Mouse (Mus musculus) MEL (cell line): ENCODE results near the gene Rbpjl. TPM values are rescaled to one million over a fixed set of nuclear protein-coding genes. Genes with fewer than 3 reads are reported as not detected.

Experiments
- DNase-seq: peaks from one replicate; pipeline ENCODE4 v3.0.0; 2011; ENCODE audit warnings: low read depth, low spot score
- H3K27ac ChIP-seq: 2 replicates; pipeline ENCODE4 v1.5.1; 2012; ENCODE audit warnings: low read depth, mild to moderate bottlenecking, control low read depth, low read length, moderate library complexity; ENCODE audit not compliant: control insufficient read depth
- H3K27me3 ChIP-seq, 2 experiments: fragments of 150-350 bp in 1 of 2; sonication (generic) in 1 of 2; 2 replicates each; pipeline ENCODE4 v1.6.1; 2012; ENCODE audit warnings: low read length in 2 of 2, mild to moderate bottlenecking in 2 of 2, improper control_type of control experiment in 1 of 2, moderate library complexity in 1 of 2; ENCODE audit not compliant: insufficient read depth in 2 of 2, control insufficient read depth in 1 of 2
- H3K36me3 ChIP-seq, 2 experiments: 2 replicates each; pipeline ENCODE4 v1.6.1; 2012 to 2014; ENCODE audit warnings: low read length in 2 of 2, improper control_type of control experiment in 1 of 2, inconsistent platforms in 1 of 2, mild to moderate bottlenecking in 1 of 2; ENCODE audit not compliant: insufficient read depth in 2 of 2, control insufficient read depth in 1 of 2
- H3K4me1 ChIP-seq, 2 experiments: fragments of 150-350 bp in 1 of 2; sonication (generic) in 1 of 2; 2 replicates each; pipeline ENCODE4 v1.6.1; 2012; ENCODE audit warnings: low read length in 2 of 2, improper control_type of control experiment in 1 of 2, mild to moderate bottlenecking in 1 of 2; ENCODE audit not compliant: insufficient read depth in 2 of 2, control insufficient read depth in 1 of 2
- H3K4me3 ChIP-seq, 2 experiments: fragments of 150-350 bp in 1 of 2; sonication (generic) in 1 of 2; 2 replicates each; pipeline ENCODE4 v1.5.1; 2012; ENCODE audit warnings: low read depth in 2 of 2, low read length in 2 of 2, mild to moderate bottlenecking in 2 of 2, moderate library complexity in 2 of 2, control low read depth in 1 of 2, improper control_type of control experiment in 1 of 2; ENCODE audit not compliant: control insufficient read depth in 1 of 2, insufficient read depth in 1 of 2
- H3K79me2 ChIP-seq: 2 replicates; pipeline ENCODE4 v1.6.1; 2012; ENCODE audit warnings: mild to moderate bottlenecking, low read length, moderate library complexity; ENCODE audit not compliant: control insufficient read depth, poor library complexity, insufficient read depth
- H3K9ac ChIP-seq: 2 replicates; pipeline ENCODE4 v1.6.1; 2012; ENCODE audit warnings: low read depth, mild to moderate bottlenecking, control low read depth, low read length, moderate library complexity; ENCODE audit not compliant: control insufficient read depth, poor library complexity, severe bottlenecking
- H3K9me3 ChIP-seq: fragments of 150-350 bp; sonication (generic); replicated peaks from 2 replicates; pipeline ENCODE4 v1.6.1; 2012; ENCODE audit warnings: mild to moderate bottlenecking, low read length, improper control_type of control experiment, moderate library complexity; ENCODE audit not compliant: insufficient read depth
- BHLHE40 ChIP-seq: IDR thresholded peaks from 2 replicates; pipeline ENCODE4 v1.6.1; 2012; ENCODE audit warnings: low read depth, mild to moderate bottlenecking, inconsistent platforms, low read length, improper control_type of control experiment, borderline replicate concordance
- E2F4 ChIP-seq: IDR thresholded peaks from 2 replicates; pipeline ENCODE4 v1.6.1; 2011; ENCODE audit warnings: low read depth, low read length, improper control_type of control experiment, borderline replicate concordance
- EP300 ChIP-seq, 2 experiments: IDR thresholded peaks; 2 replicates each; pipeline ENCODE4 v1.6.1; 2011; ENCODE audit warnings: improper control_type of control experiment in 2 of 2, low read length in 2 of 2, low read depth in 1 of 2, mild to moderate bottlenecking in 1 of 2
- ETS1 ChIP-seq: IDR thresholded peaks from 2 replicates; pipeline ENCODE4 v1.6.1; 2012; ENCODE audit warnings: low read depth, mild to moderate bottlenecking, inconsistent platforms, low read length, improper control_type of control experiment, moderate library complexity
- GATA1 ChIP-seq: IDR thresholded peaks from 2 replicates; pipeline ENCODE4 v1.6.1; 2011; ENCODE audit warnings: low read depth, low read length, improper control_type of control experiment
- JUND ChIP-seq: IDR thresholded peaks from 2 replicates; pipeline ENCODE4 v1.6.1; 2011; ENCODE audit warnings: low read depth, mild to moderate bottlenecking, improper control_type of control experiment, low read length
- MAX ChIP-seq: IDR thresholded peaks from 2 replicates; pipeline ENCODE4 v1.6.1; 2011; ENCODE audit warnings: low read length, improper control_type of control experiment
- MAZ ChIP-seq: IDR thresholded peaks from 2 replicates; pipeline ENCODE4 v1.6.1; 2012; ENCODE audit warnings: low read depth, mild to moderate bottlenecking, inconsistent platforms, low read length, improper control_type of control experiment
- MEF2A ChIP-seq: IDR thresholded peaks from 2 replicates; pipeline ENCODE4 v1.6.1; 2014; ENCODE audit warnings: low read depth, mild to moderate bottlenecking, inconsistent platforms, low read length, improper control_type of control experiment; ENCODE audit not compliant: poor library complexity, insufficient replicate concordance, severe bottlenecking; ENCODE audit errors: extremely low read depth
- MYB ChIP-seq: IDR thresholded peaks from 2 replicates; pipeline ENCODE4 v1.6.1; 2011; ENCODE audit warnings: mild to moderate bottlenecking, low read depth, low read length, improper control_type of control experiment
- NELFE ChIP-seq: IDR thresholded peaks from 2 replicates; pipeline ENCODE4 v1.6.1; 2011; ENCODE audit warnings: low read depth, low read length, improper control_type of control experiment
- POLR2AphosphoS2 ChIP-seq: IDR thresholded peaks from 2 replicates; pipeline ENCODE4 v1.6.1; 2011; ENCODE audit warnings: low read length, improper control_type of control experiment
- RAD21 ChIP-seq: IDR thresholded peaks from 2 replicates; pipeline ENCODE4 v1.6.1; 2011; ENCODE audit warnings: mild to moderate bottlenecking, low read depth, low read length, improper control_type of control experiment
- SIN3A ChIP-seq: IDR thresholded peaks from 2 replicates; pipeline ENCODE4 v1.6.1; 2012; ENCODE audit warnings: low read length, improper control_type of control experiment, inconsistent platforms
- SMC3 ChIP-seq: IDR thresholded peaks from 2 replicates; pipeline ENCODE4 v1.6.1; 2011; ENCODE audit warnings: low read depth, low read length, improper control_type of control experiment
- TCF12 ChIP-seq: IDR thresholded peaks from 2 replicates; pipeline ENCODE4 v1.6.1; 2014; ENCODE audit warnings: low read depth, mild to moderate bottlenecking, inconsistent platforms, low read length, improper control_type of control experiment, moderate library complexity
- UBTF ChIP-seq: IDR thresholded peaks from 2 replicates; pipeline ENCODE4 v1.6.1; 2012; ENCODE audit warnings: low read depth, mild to moderate bottlenecking, inconsistent platforms, low read length, improper control_type of control experiment, moderate library complexity, borderline replicate concordance; ENCODE audit not compliant: insufficient read depth
- USF2 ChIP-seq, 2 experiments: IDR thresholded peaks; 2 replicates each; pipeline ENCODE4 v1.6.1; 2011 to 2012; ENCODE audit warnings: improper control_type of control experiment in 2 of 2, low read length in 2 of 2, borderline replicate concordance in 1 of 2, inconsistent platforms in 1 of 2, low read depth in 1 of 2, mild to moderate bottlenecking in 1 of 2; ENCODE audit not compliant: insufficient read depth in 1 of 2
- ZMIZ1 ChIP-seq: IDR thresholded peaks from 2 replicates; pipeline ENCODE4 v1.6.1; 2012; ENCODE audit warnings: low read depth, mild to moderate bottlenecking, inconsistent platforms, low read length, improper control_type of control experiment, moderate library complexity
- ZNF384 ChIP-seq: IDR thresholded peaks from 2 replicates; pipeline ENCODE4 v1.6.1; 2012; ENCODE audit warnings: low read depth, mild to moderate bottlenecking, inconsistent platforms, low read length, improper control_type of control experiment
- polyA plus RNA-seq, 2 experiments: library from polyadenylated mRNA; stranded (reverse) in 1 of 2; unstranded in 1 of 2; fragments of >175 nt in 1 of 2; fragments of >200 nt in 1 of 2; gene quantifications; 2 replicates each; pipeline versions ENCODE4 v1.2.1 to v1.2.4; 2012; ENCODE audit warnings: low replicate concordance in 2 of 2, low read depth in 1 of 2; ENCODE audit not compliant: insufficient read length in 2 of 2, insufficient read depth in 1 of 2, missing spikeins in 1 of 2
- total RNA-seq: library from RNA; depleted of rRNA; stranded (reverse); fragments of 300-350 nt; gene quantifications from 2 replicates; pipeline ENCODE4 v1.2.3, GENCODE M21; 2012

The Rbpjl gene
- total and polyA plus RNA-seq, 3 experiments: 0.07 TPM; not detected in 2

DNA sequence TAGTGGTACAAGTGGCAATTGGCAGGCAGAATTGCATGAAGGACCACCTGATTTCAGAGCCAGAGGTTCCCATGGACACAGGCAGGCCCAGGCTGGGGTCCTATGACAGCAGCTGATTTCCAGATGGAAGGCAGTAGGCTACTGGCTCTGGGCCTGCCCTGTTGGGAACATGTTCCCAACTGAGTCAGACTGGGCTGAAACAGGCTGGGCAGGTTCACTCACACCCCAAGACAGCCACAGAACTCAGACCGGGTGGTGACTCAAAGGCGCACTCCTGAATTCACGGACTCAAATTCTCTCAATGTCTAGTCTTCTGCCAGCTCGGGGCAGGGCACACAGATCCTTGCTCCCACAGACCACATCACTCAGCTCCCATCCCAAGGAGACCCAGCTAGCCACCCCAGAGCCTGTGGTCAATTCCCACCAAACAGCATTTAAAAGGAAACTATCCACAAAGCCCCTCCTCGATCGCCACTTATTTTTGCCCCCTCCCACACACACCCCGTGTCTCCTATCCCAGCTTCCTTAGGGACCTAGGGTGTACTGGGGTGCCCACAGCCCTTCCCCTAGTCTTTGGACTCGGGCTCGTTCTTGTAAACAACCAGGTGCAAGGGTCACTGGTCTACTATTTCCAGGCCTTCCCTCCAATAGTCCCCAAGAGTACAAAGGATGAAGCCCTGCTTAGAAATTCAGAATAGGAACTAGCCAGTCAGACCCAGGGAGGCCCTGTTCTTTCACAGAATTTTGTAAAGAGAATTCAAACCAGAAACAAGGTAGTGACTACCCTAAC lies 28.9 kb downstream of the Rbpjl start:
- no peak overlapping the region for H3K4me3 ChIP-seq
- no peaks in the 10 kb centered on the region for H3K36me3 ChIP-seq
- H3K4me1 ChIP-seq: no peaks in the 10 kb centered on the region
- H3K9me3 ChIP-seq: no peaks in the 10 kb centered on the region
- no peaks in the 10 kb centered on the region for H3K79me2 ChIP-seq
- no peak overlapping the region for H3K27ac ChIP-seq
- TF ChIP-seq EP300 (IDR thresholded peaks at IDR 0.05; ENCODE audit: low read depth in 1 of 2, low read length in 2 of 2) (no peak), TCF12 (no peak), E2F4 (no peak), MAX (no peak), NELFE (no peak), MAZ (no peak), SMC3 (no peak), RAD21 (no peak), POLR2AphosphoS2 (no peak), UBTF (no peak), ZNF384 (no peak), USF2 (IDR thresholded peaks at IDR 0.05; ENCODE audit: borderline replicate concordance in 1 of 2, insufficient read depth in 1 of 2, low read depth in 1 of 2, low read length in 2 of 2) (no peak), MYB (no peak), MEF2A (no peak), GATA1 (no peak), BHLHE40 (no peak)
- TF ChIP-seq, all 39 proteins: peak for 0
- Histone ChIP-seq H3K9ac (no peak overlapping the region), H3K27me3 (peaks cover 5 to 16% of the 10 kb centered on the region in 2 experiments)
- no peak for DNase-seq

GRCm38 (mm10) chr2:164432541-164433191 lies 29.7 kb downstream of the Rbpjl start:
- Histone ChIP-seq H3K27me3 (peaks cover 9 to 14% of the 10 kb centered on the region in 2 experiments), H3K4me1 (no peaks in the 10 kb centered on the region), H3K79me2 (no peaks in the 10 kb centered on the region), H3K36me3 (no peaks in the 10 kb centered on the region), H3K9ac (no peak overlapping the region), H3K27ac (no peak overlapping the region), H3K9me3 (no peaks in the 10 kb centered on the region), H3K4me3 (no peak overlapping the region)
- no peak for TF ChIP-seq ZMIZ1
- no peak for TF ChIP-seq ETS1
- no peak for TF ChIP-seq SIN3A
- TF ChIP-seq JUND: no peak
- no peak for DNase-seq
